Mouse (Mus musculus) forebrain, embryonic 13.5 days (tissue): ENCODE measurements at regions not wholly inside any gene's neighbourhood (a gene's known extent, or its start where the extent isn't known, plus 50 kb on each side); places are given as distances from the start of the nearest gene placed in this dataset.
A peak's percentile ranks its signal among the peaks of the same experiment; 100 is the strongest.

Experiments
- ATAC-seq: fragments of 200-750 bp; cut with Nextera tagmentation; 2 replicates; pipeline ENCODE4 v1.8.0; 2017
- H3K27ac ChIP-seq: fragments of 300-500 bp; sonication (generic); 2 replicates; pipeline ENCODE4 v1.5.1; 2015; ENCODE audit warnings: inconsistent platforms, mild to moderate bottlenecking, moderate library complexity
- H3K27me3 ChIP-seq: fragments of 300-500 bp; sonication (generic); 2 replicates; pipeline ENCODE4 v1.6.1; 2015; ENCODE audit warnings: mild to moderate bottlenecking, inconsistent platforms
- H3K36me3 ChIP-seq: fragments of 300-500 bp; sonication (generic); 2 replicates; pipeline ENCODE4 v1.6.1; 2015; ENCODE audit warnings: mild to moderate bottlenecking, inconsistent platforms; ENCODE audit not compliant: poor library complexity, severe bottlenecking
- H3K4me1 ChIP-seq: fragments of 300-500 bp; sonication (generic); 2 replicates; pipeline ENCODE4 v1.6.1; 2015; ENCODE audit warnings: inconsistent platforms
- H3K4me2 ChIP-seq: fragments of 300-500 bp; sonication (generic); 2 replicates; pipeline ENCODE4 v1.6.1; 2015; ENCODE audit warnings: inconsistent platforms, mild to moderate bottlenecking, moderate library complexity
- H3K4me3 ChIP-seq: fragments of 300-500 bp; sonication (generic); 2 replicates; pipeline ENCODE4 v1.5.1; 2015; ENCODE audit warnings: mild to moderate bottlenecking, inconsistent platforms
- H3K9ac ChIP-seq: fragments of 300-500 bp; sonication (generic); 2 replicates; pipeline ENCODE4 v1.6.1; 2015; ENCODE audit warnings: mild to moderate bottlenecking, inconsistent platforms
- H3K9me3 ChIP-seq: fragments of 300-500 bp; sonication (generic); replicated peaks from 2 replicates; pipeline ENCODE4 v1.6.1; 2016; ENCODE audit warnings: inconsistent platforms
- WGBS: fragments of 180-500 bp; shearing (Covaris S2); methylation state at CpG from one replicate; pipeline ENCODE4 v1.1.7; 2015; 5-methylcytosine and 5-hydroxymethylcytosine counted together

- 64% methylated on average over 9 of the region's 9 CpGs for WGBS
- no peak overlapping the region for H3K4me3 ChIP-seq
- ATAC-seq = no peak
Observed at GRCm38 (mm10) chr8:92427801-92428200, 70.4 kb downstream of the Irx5 start.

GRCm38 (mm10) chr8:92437075-92437663 lies 79.7 kb downstream of the Irx5 start:
- Histone ChIP-seq H3K4me2 (no peak overlapping the region), H3K9me3 (no peaks in the 10 kb centered on the region), H3K27me3 (no peaks in the 10 kb centered on the region), H3K36me3 (no peaks in the 10 kb centered on the region), H3K9ac (no peak overlapping the region), H3K4me1 (peaks cover 2% of the 10 kb centered on the region; the same call in 1 of the 2 replicates), H3K4me3 (no peak overlapping the region), H3K27ac (no peak overlapping the region)
- ATAC-seq = no peak
- WGBS = 80% methylated on average over 15 of the region's 15 CpGs

More at GRCm38 (mm10) chr8:92427801-92428200, 70.4 kb downstream of the Irx5 start:
- Histone ChIP-seq H3K27me3 (0 out of 2 replicates have a peak, but pooled peaks cover 2% of the 10 kb centered on the region), H3K9ac (no peak overlapping the region), H3K4me1 (no peaks in the 10 kb centered on the region), H3K27ac (no peak overlapping the region), H3K36me3 (no peaks in the 10 kb centered on the region), H3K9me3 (no peaks in the 10 kb centered on the region), H3K4me2 (no peak overlapping the region)

- WGBS = 29% methylated on average over 9 of the region's 9 CpGs
- no peak overlapping the region for H3K4me2 ChIP-seq
- H3K36me3 ChIP-seq = no peaks in the 10 kb centered on the region
- no peak overlapping the region for H3K4me3 ChIP-seq
- H3K9ac ChIP-seq = no peak overlapping the region
- H3K27me3 ChIP-seq = no peaks in the 10 kb centered on the region
- ATAC-seq = no peak
- H3K9me3 ChIP-seq = no peaks in the 10 kb centered on the region
- no peak overlapping the region for H3K27ac ChIP-seq
- H3K4me1 ChIP-seq = peaks cover 5% of the 10 kb centered on the region; the same call in 1 of the 2 replicates
Observed at GRCm38 (mm10) chr8:92438294-92438693, 80.9 kb downstream of the Irx5 start.

GRCm38 (mm10) chr8:92439713-92440436 lies 82.5 kb downstream of the Irx5 start:
- no peaks in the 10 kb centered on the region for H3K36me3 ChIP-seq
- no peak for ATAC-seq
- WGBS = 53% methylated on average over 9 of the region's 9 CpGs
- H3K4me1 ChIP-seq = peaks cover 5% of the 10 kb centered on the region; the same call in 1 of the 2 replicates
- H3K4me3 ChIP-seq = no peak overlapping the region
- no peak overlapping the region for H3K27ac ChIP-seq
- H3K4me2 ChIP-seq = no peak overlapping the region
- no peak overlapping the region for H3K9ac ChIP-seq
- no peaks in the 10 kb centered on the region for H3K27me3 ChIP-seq
- no peaks in the 10 kb centered on the region for H3K9me3 ChIP-seq

GRCm38 (mm10) chr8:92442086-92442485 lies 84.7 kb downstream of the Irx5 start:
- WGBS = 39% methylated on average over 6 of the region's 6 CpGs
- Histone ChIP-seq H3K9ac (no peak overlapping the region), H3K36me3 (no peaks in the 10 kb centered on the region), H3K4me2 (no peak overlapping the region), H3K4me1 (peaks cover 5% of the 10 kb centered on the region; the same call in 1 of the 2 replicates), H3K9me3 (no peaks in the 10 kb centered on the region), H3K27me3 (no peaks in the 10 kb centered on the region), H3K27ac (no peak overlapping the region), H3K4me3 (no peak overlapping the region)
- ATAC-seq = no peak

GRCm38 (mm10) chr8:92459291-92459690 lies 101.9 kb downstream of the Irx5 start:
- Histone ChIP-seq H3K36me3 (no peaks in the 10 kb centered on the region), H3K9me3 (0 out of 2 replicates have a peak, but pooled peaks cover 4% of the 10 kb centered on the region), H3K4me1 (0 out of 2 replicates have a peak, but pooled peaks cover 10% of the 10 kb centered on the region), H3K4me3 (no peak overlapping the region), H3K4me2 (no peak overlapping the region), H3K27me3 (peaks cover 75% of the 10 kb centered on the region), H3K9ac (no peak overlapping the region), H3K27ac (no peak overlapping the region)
- 85% methylated on average over 5 of the region's 5 CpGs for WGBS
- no peak for ATAC-seq

GRCm38 (mm10) chr8:92460129-92460953 lies 102.9 kb downstream of the Irx5 start:
- Histone ChIP-seq H3K27me3 (peaks cover 79% of the 10 kb centered on the region), H3K9me3 (0 out of 2 replicates have a peak, but pooled peaks cover 5% of the 10 kb centered on the region), H3K4me1 (0 out of 2 replicates have a peak, but pooled peaks cover 10% of the 10 kb centered on the region), H3K36me3 (no peaks in the 10 kb centered on the region), H3K27ac (no peak overlapping the region), H3K9ac (peak overlapping the region; percentile 68), H3K4me2 (peak overlapping the region; percentile 95), H3K4me3 (peak overlapping the region; percentile 64)
- WGBS = under 1% methylated on average over 84 of the region's 93 CpGs
- ATAC-seq = peak; percentile 86

GRCm38 (mm10) chr8:92469141-92470000 lies 111.9 kb downstream of the Irx5 start:
- Histone ChIP-seq H3K4me2 (peak overlapping the region; percentile 24), H3K9ac (no peak overlapping the region), H3K4me1 (peaks cover 17% of the 10 kb centered on the region), H3K4me3 (no peak overlapping the region), H3K27ac (no peak overlapping the region), H3K9me3 (0 out of 2 replicates have a peak, but pooled peaks cover 1% of the 10 kb centered on the region), H3K27me3 (peaks cover 47% of the 10 kb centered on the region), H3K36me3 (no peaks in the 10 kb centered on the region)
- 15% methylated on average over 19 of the region's 19 CpGs for WGBS
- 0 out of 2 replicates have a peak, but pooled peaks have one; percentile 38 for ATAC-seq

- H3K4me3 ChIP-seq = no peak overlapping the region
- H3K9ac ChIP-seq = no peak overlapping the region
- H3K4me2 ChIP-seq = no peak overlapping the region
- H3K27ac ChIP-seq = no peak overlapping the region
- no peaks in the 10 kb centered on the region for H3K36me3 ChIP-seq
- 55% methylated on average over 7 of the region's 7 CpGs for WGBS
- no peaks in the 10 kb centered on the region for H3K9me3 ChIP-seq
- peaks cover 17% of the 10 kb centered on the region for H3K4me1 ChIP-seq
- 0 out of 2 replicates have a peak, but pooled peaks have one; percentile 53 for ATAC-seq
- H3K27me3 ChIP-seq = peaks cover 26% of the 10 kb centered on the region
Observed at GRCm38 (mm10) chr8:92472257-92472656, 114.8 kb downstream of the Irx5 start.

- Histone ChIP-seq H3K27me3 (peaks cover 21% of the 10 kb centered on the region), H3K36me3 (no peaks in the 10 kb centered on the region), H3K4me3 (no peak overlapping the region), H3K4me1 (peaks cover 17% of the 10 kb centered on the region), H3K9me3 (no peaks in the 10 kb centered on the region), H3K9ac (no peak overlapping the region), H3K27ac (no peak overlapping the region), H3K4me2 (no peak overlapping the region)
- no peak for ATAC-seq
- WGBS = 79% methylated on average over 3 of the region's 3 CpGs
Observed at GRCm38 (mm10) chr8:92472817-92473216, 115.4 kb downstream of the Irx5 start.

- H3K9me3 ChIP-seq = no peaks in the 10 kb centered on the region
- H3K4me2 ChIP-seq = no peak overlapping the region
- no peaks in the 10 kb centered on the region for H3K36me3 ChIP-seq
- H3K27me3 ChIP-seq = no peaks in the 10 kb centered on the region
- H3K4me1 ChIP-seq = no peaks in the 10 kb centered on the region
- ATAC-seq = no peak
- H3K27ac ChIP-seq = no peak overlapping the region
- WGBS = 78% methylated on average over 5 of the region's 5 CpGs
- no peak overlapping the region for H3K4me3 ChIP-seq
- H3K9ac ChIP-seq = no peak overlapping the region
Observed at GRCm38 (mm10) chr8:92482393-92482792, 125.0 kb downstream of the Irx5 start.
